Mouse (Mus musculus): ENCODE measurements around the gene Begain.

DNA sequence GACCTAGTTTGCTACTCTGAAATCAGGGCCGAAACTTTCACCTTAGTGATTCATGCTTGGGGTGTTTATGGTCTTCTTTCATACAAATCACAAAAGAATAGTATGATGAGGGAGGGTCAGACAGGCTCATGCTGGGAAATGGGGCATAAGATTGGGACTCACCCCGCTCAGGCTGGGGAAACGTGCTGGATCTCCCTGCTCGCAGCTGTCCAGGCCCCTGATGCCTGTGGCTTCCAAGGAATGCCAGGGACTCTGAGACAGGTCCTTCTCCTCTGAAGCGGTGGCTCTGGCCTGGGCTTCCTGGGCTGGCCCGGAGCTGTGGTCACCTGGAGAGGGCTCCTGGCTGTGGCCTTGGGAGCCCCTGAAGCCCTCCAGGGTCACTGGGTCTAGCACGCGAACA, 9.4 kb downstream of the Begain start:
- TF ChIP-seq POLR2A (IDR thresholded peaks at IDR 0.05; ENCODE audit: borderline replicate concordance, extremely low read depth, insufficient read depth, insufficient read length, poor library complexity, severe bottlenecking): no peak
- TF ChIP-seq CTCF (IDR thresholded peaks at IDR 0.05; ENCODE audit: borderline replicate concordance, extremely low read depth, insufficient read depth, insufficient read length): no peak
